Mouse (Mus musculus) embryo, embryonic 9.5 days (tissue): ENCODE results near the gene Gm10762.
A peak's percentile ranks its signal among the peaks of the same experiment; 100 is the strongest.
"Not testable (repeated sequence)": the region's sequence is repeated elsewhere in the genome, so short reads cannot be mapped to it uniquely, and the experiment has no call there.

Experiments used
- DNase-seq: peaks from one replicate; pipeline ENCODE4 v3.0.0-alpha.2; 2017; ENCODE audit errors: extremely low spot score

Gene Gm10762

GRCm38 (mm10) chr2:128967661-128968441 lies at the start of gene Gm10762:
Gm10762 (minus strand) TSS chr2:128967725.
- peak; percentile 90 for DNase-seq

GRCm38 (mm10) chr2:129008867-129009266 lies 41.3 kb upstream of the Gm10762 start:
- DNase-seq, result not testable (repeated sequence)

- DNase-seq, result no peak
These were observed 38.7 kb upstream of the Gm10762 start for GRCm38 (mm10) chr2:129006194-129006749.

GRCm38 (mm10) chr2:129004872-129005271 lies 37.3 kb upstream of the Gm10762 start:
- DNase-seq, result no peak

GRCm38 (mm10) chr2:128984746-128985145 lies 17.2 kb upstream of the Gm10762 start:
- DNase-seq, result no peak

GRCm38 (mm10) chr2:128975572-128975971 lies 8.0 kb upstream of the Gm10762 start:
- DNase-seq, result no peak

- DNase-seq, result no peak
These were observed 4.8 kb upstream of the Gm10762 start for GRCm38 (mm10) chr2:128972301-128972700.

- no peak for DNase-seq
These were observed 1.1 kb upstream of the Gm10762 start for GRCm38 (mm10) chr2:128968475-128969083.

- peak; percentile 99 for DNase-seq
These were observed 614 bp downstream of the Gm10762 start, which contains the start of gene Zc3h6 for GRCm38 (mm10) chr2:128966641-128967580. Zc3h6 (plus strand) TSS chr2:128967402.

GRCm38 (mm10) chr2:128966236-128966635 lies 1.3 kb downstream of the Gm10762 start:
- peak; percentile 25 for DNase-seq

GRCm38 (mm10) chr2:128965505-128966105 lies 1.9 kb downstream of the Gm10762 start:
- peak; percentile 37 for DNase-seq

GRCm38 (mm10) chr2:128954186-128954585 lies 13.3 kb downstream of the Gm10762 start:
- DNase-seq, result no peak

- peak; percentile 55 for DNase-seq
These were observed 19.4 kb downstream of the Gm10762 start for GRCm38 (mm10) chr2:128947962-128948588.

GRCm38 (mm10) chr2:128943538-128944528 lies 23.7 kb downstream of the Gm10762 start, which contains the start of gene Zc3h8:
Zc3h8 (minus strand) TSS chr2:128944077.
- DNase-seq, result peak; percentile 96

GRCm38 (mm10) chr2:128936256-128936655 lies 31.3 kb downstream of the Gm10762 start:
- DNase-seq, result no peak

GRCm38 (mm10) chr2:128930704-128931103 lies 36.8 kb downstream of the Gm10762 start:
- DNase-seq, result no peak

- DNase-seq, result no peak
These were observed 39.1 kb downstream of the Gm10762 start for GRCm38 (mm10) chr2:128928446-128928845.

- DNase-seq, result no peak
These were observed 42.7 kb downstream of the Gm10762 start for GRCm38 (mm10) chr2:128924799-128925198.
